Mouse (Mus musculus): Measurements from ENCODE around the gene Scaf8. TPM values are rescaled to one million over a fixed set of nuclear protein-coding genes. Genes with fewer than 3 reads are reported as not detected.
"Not testable (repeated sequence)": the region's sequence is repeated elsewhere in the genome, so short reads cannot be mapped to it uniquely, and the experiment has no call there.

Scaf8 gene
- total and polyA plus RNA-seq, 3 experiments = 15.6 to 31.4 (median 28.1) TPM

DNA sequence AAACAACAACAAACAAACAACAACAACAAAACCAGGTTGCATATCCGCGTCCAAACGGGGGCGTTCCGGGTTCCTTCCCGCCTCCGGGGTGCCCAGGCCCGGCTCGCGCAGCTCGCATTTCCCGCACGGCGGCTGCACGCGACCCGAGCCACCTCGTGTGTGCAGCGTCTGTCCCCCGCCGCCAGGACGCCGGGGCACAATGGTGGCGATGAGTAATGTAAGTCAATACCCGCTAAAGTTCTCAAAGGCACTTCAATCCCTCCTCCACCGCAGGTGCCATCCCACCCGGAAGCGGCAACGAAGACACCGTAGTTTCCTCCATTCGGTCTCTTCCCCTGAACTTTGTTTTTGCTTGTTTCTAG lies 433 bp upstream of the Scaf8 start:
- Histone ChIP-seq H3K79me2 (replicated peaks; ENCODE audit: control insufficient read depth, insufficient read depth, low read length) (0 out of 2 replicates have a peak, but pooled peaks cover 4% of the 10 kb centered on the region), H3K27me3 (ENCODE audit: control insufficient read depth, insufficient read depth, low read length) (no peaks in the 10 kb centered on the region), H3K9ac (ENCODE audit: low read depth, low read length) (peak overlapping the region; percentile 89), H3K36me3 (ENCODE audit: control insufficient read depth, insufficient read depth, low read length) (peaks cover 25% of the 10 kb centered on the region), H3K4me3 (peak overlapping the region; percentile 70), H3K4me1 (ENCODE audit: control insufficient read depth, insufficient read depth, low read length) (peaks cover 15% of the 10 kb centered on the region), H3K27ac (peak overlapping the region; percentile 98)
- under 1% methylated on average over 31 of the region's 31 CpGs for WGBS
- no peak for TF ChIP-seq EP300 (IDR thresholded peaks at IDR 0.05; ENCODE audit: insufficient read depth, low read depth, low read length)
- intact Hi-C loops (cut with DNase I) = loop anchor here (2.0 kb wide), 2 partner anchors 30 to 110 kb away; no protein-coding TSS in a partner anchor
- DNase-seq = no peak

DNA sequence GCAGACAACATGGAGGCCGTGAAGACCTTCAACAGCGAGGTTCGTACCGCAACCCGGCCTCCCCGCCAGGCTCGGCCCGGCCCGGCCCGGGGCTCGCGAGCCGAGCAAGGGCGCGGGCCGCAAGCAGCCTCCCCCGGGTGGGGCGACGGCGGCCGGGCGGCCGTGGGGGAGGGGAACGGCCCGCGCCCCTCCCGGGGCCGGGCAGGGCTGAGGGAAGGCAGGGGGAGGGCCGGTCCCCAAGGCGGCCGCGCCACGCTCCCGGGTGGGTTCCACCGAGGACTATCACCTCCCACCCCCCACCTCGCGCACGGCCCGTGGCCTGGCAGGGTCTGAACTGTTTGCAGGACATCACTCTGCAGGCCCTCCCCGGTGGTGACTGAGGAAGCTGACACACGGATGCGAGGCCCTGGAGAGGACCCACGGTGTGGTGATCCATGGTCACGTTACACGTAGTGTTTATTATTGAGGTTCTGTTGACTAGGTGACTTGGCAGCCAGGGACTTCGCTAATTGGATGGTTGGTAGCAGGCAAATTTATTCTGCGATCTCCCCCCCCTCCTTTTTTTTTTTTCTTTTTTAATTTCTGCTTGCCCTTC lies 705 bp downstream of the Scaf8 start:
- Histone ChIP-seq H3K9ac (ENCODE audit: low read depth, low read length) (peak overlapping the region; percentile 97), H3K4me1 (ENCODE audit: control insufficient read depth, insufficient read depth, low read length) (peaks cover 15% of the 10 kb centered on the region), H3K27ac (peak overlapping the region; percentile 98), H3K36me3 (ENCODE audit: control insufficient read depth, insufficient read depth, low read length) (peaks cover 25% of the 10 kb centered on the region), H3K79me2 (replicated peaks; ENCODE audit: control insufficient read depth, insufficient read depth, low read length) (peaks cover 6% of the 10 kb centered on the region), H3K27me3 (ENCODE audit: control insufficient read depth, insufficient read depth, low read length) (no peaks in the 10 kb centered on the region), H3K4me3 (peak overlapping the region; percentile 70)
- intact Hi-C loops (cut with DNase I) = loop anchor here (2.0 to 5.0 kb wide), 3 partner anchors 31 to 109 kb away; no protein-coding TSS in a partner anchor
- peak in 1 of 2 experiments; percentile 80 for DNase-seq
- TF ChIP-seq EP300 (IDR thresholded peaks at IDR 0.05; ENCODE audit: insufficient read depth, low read depth, low read length) (0 out of 2 replicates have a peak, but pooled peaks have one; percentile 30), CTCF (IDR thresholded peaks at IDR 0.05) (no peak)
- 1% methylated on average over 47 of the region's 47 CpGs for WGBS

DNA sequence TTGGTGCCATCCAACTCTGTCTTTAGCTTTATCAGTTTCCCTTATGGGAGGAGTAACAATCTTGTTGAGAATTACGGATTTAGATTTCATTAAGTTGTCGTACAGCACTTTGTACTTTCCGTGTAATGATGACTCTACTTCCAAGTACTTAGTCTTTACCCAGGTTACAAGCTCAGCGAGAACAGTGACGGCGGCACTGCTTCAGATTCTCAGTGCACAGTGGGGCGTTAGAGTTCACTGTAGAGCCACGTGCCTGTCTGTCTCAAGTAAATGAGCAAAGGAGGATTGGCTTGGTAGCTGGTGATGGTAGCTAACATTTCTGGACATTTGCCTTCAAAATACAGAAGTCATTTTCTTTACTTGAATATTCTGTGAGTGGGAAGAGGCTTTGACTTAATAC lies 6.2 kb downstream of the Scaf8 start:
- DNase-seq; H3K27ac ChIP-seq; H3K9ac ChIP-seq (ENCODE audit: low read depth, low read length); H3K4me3 ChIP-seq; intact Hi-C loops (cut with DNase I); H3K27me3 ChIP-seq (ENCODE audit: control insufficient read depth, insufficient read depth, low read length): not testable (repeated sequence)
- H3K4me1 ChIP-seq (ENCODE audit: control insufficient read depth, insufficient read depth, low read length) = peaks cover 18% of the 10 kb centered on the region
- WGBS = 63% methylated on average over 8 of the region's 8 CpGs
- peaks cover 11% of the 10 kb centered on the region for H3K79me2 ChIP-seq (replicated peaks; ENCODE audit: control insufficient read depth, insufficient read depth, low read length)
- peaks cover 27% of the 10 kb centered on the region for H3K36me3 ChIP-seq (ENCODE audit: control insufficient read depth, insufficient read depth, low read length)

DNA sequence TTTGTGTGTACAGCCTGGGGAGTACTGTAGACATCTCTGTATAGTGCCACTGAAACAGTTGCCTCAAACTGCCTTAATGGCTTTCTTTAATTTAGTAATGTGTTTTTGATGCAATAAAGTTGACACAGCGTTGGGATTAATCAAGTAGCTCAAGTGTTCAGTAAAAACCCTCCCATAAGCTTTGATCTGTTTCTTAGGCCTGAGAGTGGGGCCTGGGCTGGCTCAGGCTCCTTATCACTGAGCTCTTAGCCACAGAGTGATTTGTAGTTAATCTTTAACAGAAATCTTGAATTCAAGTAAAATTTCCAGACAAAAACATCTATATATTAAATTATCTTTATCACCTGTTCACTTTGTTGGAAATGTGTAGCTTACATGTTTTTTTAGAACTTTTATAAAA lies 8.8 kb downstream of the Scaf8 start:
- H3K27me3 ChIP-seq (ENCODE audit: control insufficient read depth, insufficient read depth, low read length); H3K27ac ChIP-seq; H3K9ac ChIP-seq (ENCODE audit: low read depth, low read length); H3K4me3 ChIP-seq; intact Hi-C loops (cut with DNase I); H3K4me1 ChIP-seq (ENCODE audit: control insufficient read depth, insufficient read depth, low read length); H3K79me2 ChIP-seq (replicated peaks; ENCODE audit: control insufficient read depth, insufficient read depth, low read length); DNase-seq: not testable (repeated sequence)
- 55% methylated on average over 1 of the region's 1 CpGs for WGBS
- H3K36me3 ChIP-seq (ENCODE audit: control insufficient read depth, insufficient read depth, low read length) = peaks cover 14% of the 10 kb centered on the region

DNA sequence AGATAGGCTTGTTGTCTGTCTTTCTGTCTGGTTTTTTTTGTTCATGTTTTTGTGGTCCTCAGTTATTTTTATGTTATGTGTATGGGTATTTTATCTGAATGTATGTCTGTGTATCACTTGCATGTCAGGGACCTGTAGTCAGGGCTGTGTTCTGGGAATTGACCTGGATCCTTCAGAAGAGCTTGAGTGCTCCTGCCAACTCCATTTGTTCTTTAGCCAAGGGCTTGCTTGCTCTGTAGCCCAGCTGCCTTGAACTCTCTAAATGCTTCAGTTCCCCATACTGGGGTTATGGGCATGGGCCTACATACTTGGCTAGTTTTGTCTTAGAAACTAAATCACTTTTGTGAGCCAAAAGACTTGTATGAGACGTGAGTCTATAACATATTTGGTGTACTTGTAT lies 13.9 kb downstream of the Scaf8 start:
- Histone ChIP-seq H3K9ac (ENCODE audit: low read depth, low read length) (no peak overlapping the region), H3K27ac (no peak overlapping the region), H3K27me3 (ENCODE audit: control insufficient read depth, insufficient read depth, low read length) (no peaks in the 10 kb centered on the region), H3K4me1 (ENCODE audit: control insufficient read depth, insufficient read depth, low read length) (peaks cover 3% of the 10 kb centered on the region), H3K79me2 (replicated peaks; ENCODE audit: control insufficient read depth, insufficient read depth, low read length) (peaks cover 6% of the 10 kb centered on the region), H3K36me3 (ENCODE audit: control insufficient read depth, insufficient read depth, low read length) (peaks cover 12% of the 10 kb centered on the region), H3K4me3 (no peak overlapping the region)
- 72% methylated on average over 1 of the region's 1 CpGs for WGBS
- no peak for DNase-seq
- intact Hi-C loops (cut with DNase I) = no loop called here
- TF ChIP-seq CTCF (IDR thresholded peaks at IDR 0.05) = no peak
- TF ChIP-seq EP300 (IDR thresholded peaks at IDR 0.05; ENCODE audit: insufficient read depth, low read depth, low read length) = no peak
- TF ChIP-seq POLR2A (IDR thresholded peaks at IDR 0.05; ENCODE audit: insufficient read depth, low read depth, low read length) = no peak

DNA sequence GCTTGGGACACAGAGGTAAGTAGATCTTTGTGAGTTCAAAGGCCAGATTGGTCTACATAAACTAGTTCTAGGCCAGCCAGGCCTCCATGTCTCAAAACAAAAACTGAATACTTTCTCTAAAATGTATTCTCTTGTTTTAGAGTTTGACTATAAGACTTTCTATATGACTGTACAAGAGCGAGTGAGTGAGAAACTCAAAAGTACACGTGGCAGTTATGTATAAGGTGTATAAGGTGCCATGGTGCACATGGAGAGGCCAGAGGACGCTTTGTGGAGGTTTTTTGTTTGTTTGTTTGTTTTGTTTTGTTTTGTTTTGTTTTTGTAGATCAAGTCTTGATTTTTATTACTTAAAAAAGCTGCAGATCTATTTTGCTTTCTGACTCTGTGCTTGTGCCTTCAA lies 15.0 kb downstream of the Scaf8 start:
- peaks cover 4% of the 10 kb centered on the region for H3K79me2 ChIP-seq (replicated peaks; ENCODE audit: control insufficient read depth, insufficient read depth, low read length)
- no peak overlapping the region for H3K4me3 ChIP-seq
- no peaks in the 10 kb centered on the region for H3K27me3 ChIP-seq (ENCODE audit: control insufficient read depth, insufficient read depth, low read length)
- intact Hi-C loops (cut with DNase I) = no loop called here
- DNase-seq = no peak
- peaks cover 3% of the 10 kb centered on the region for H3K4me1 ChIP-seq (ENCODE audit: control insufficient read depth, insufficient read depth, low read length)
- H3K27ac ChIP-seq = no peak overlapping the region
- 88% methylated on average over 3 of the region's 3 CpGs for WGBS
- peaks cover 12% of the 10 kb centered on the region for H3K36me3 ChIP-seq (ENCODE audit: control insufficient read depth, insufficient read depth, low read length)
- TF ChIP-seq POLR2A (IDR thresholded peaks at IDR 0.05; ENCODE audit: insufficient read depth, low read depth, low read length) (no peak), CTCF (IDR thresholded peaks at IDR 0.05) (no peak), EP300 (IDR thresholded peaks at IDR 0.05; ENCODE audit: insufficient read depth, low read depth, low read length) (no peak)
- no peak overlapping the region for H3K9ac ChIP-seq (ENCODE audit: low read depth, low read length)

Data from heart, adult 2 months (tissue).